Mouse (Mus musculus): ENCODE data around the gene Zcchc13.

The Zcchc13 gene

DNA sequence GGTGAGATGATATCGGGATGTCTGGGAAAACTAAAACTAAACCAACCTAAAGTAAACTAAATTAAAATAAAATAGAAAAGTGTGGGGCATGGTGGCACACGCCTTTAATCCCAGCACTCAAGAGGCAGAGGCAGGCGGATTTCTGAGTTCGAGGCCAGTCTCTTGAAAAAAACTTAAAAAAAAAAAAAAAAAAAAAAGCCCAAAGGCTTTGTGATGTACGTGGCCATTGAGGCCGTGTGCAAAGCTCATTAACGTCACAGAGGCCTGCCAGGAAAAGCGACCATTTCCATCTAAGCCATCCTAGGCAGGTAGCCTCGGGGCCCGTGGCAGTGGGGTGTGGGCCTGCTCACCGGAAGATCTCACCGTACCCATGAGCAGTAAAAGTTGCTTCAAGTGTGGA lies at the start of gene Zcchc13:
TSS of gene Zcchc13 (plus strand) at position 284 of the 400 bp plus-strand sequence.
- no peak for DNase-seq

DNA sequence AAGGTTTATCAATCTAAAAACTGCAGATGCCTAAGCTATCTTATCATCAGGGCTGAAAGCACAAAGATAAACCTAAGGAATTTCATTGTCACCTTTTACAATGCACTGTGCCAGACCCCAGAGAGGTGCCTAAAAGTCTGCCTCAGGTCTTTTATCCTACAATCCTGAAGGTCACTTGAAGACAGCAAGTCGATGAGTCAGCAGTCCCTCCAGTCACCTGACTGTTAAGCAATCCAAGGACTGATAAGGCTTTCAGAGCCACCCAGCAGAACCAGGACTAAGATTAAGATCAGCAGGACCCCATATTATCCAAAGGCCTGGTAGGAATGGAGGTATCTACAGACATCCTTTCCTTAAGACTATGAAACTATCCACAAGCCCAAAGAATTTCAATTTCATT lies 46.1 kb upstream of the Zcchc13 start:
- DNase-seq, result no peak

DNA sequence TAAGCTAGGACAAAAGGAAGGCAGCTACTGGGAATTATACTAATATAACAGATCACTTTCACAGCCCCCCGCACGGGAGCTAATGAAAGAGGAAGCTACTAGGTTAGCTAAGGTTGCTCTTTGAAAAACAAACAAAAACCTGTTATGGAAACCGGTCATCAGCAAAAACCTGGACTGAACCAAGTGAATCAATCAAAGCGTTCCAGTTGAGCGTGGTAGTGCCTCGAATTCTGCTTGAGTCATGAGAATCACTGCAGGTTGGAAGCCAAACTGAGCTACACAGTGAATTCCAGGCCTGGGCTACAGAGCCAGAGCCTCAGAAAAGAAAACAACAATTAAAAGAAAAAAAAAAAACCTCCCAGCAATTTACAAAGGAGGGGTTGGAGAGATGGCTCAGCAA lies 38.3 kb upstream of the Zcchc13 start:
- DNase-seq, result peak; percentile 11 to 54

GRCm38 (mm10) chrX:103602553-103602952 lies 27.8 kb upstream of the Zcchc13 start:
- DNase-seq, result no peak

DNA sequence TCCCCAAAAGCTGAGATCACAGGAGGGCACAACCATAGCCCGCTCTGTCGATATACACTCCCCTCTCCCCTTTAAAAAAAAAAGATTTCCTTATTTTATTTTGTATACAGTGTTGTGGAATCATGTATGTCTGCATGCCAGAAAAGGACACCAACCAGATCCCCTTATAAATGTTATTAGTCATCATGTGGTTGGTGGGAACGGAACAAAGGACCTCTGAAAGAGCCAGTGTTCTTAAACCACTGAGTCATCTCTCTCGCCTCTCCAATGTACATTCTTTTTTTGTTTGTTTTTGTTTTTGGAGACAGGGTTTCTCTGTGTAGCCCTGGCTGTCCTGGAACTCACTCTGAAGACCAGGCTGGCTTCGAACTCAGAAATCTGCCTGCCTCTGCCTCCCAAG lies 26.2 kb upstream of the Zcchc13 start:
- DNase-seq, result no peak

DNA sequence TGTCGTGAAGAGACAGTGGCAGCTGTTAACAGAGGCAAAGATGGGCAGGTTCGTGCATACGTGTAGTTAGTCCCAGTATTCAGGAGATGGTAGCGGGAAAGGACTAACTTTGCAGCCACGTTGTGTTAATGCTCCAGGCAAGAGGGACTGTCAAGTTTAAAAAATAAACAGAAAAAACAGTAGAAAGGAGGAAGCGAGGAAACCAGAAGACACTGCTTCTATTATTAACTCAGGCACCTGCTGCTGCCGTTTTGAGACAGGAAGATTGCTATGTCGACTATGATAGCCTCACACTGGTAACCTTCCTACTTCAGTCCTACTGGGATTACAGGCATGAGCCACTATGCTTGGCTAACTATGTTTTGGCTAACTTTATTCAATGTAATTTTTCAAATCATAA lies 24.9 kb upstream of the Zcchc13 start:
- no peak for DNase-seq

- no peak for DNase-seq
Observed at GRCm38 (mm10) chrX:103610401-103610800, 20.0 kb upstream of the Zcchc13 start.

DNA sequence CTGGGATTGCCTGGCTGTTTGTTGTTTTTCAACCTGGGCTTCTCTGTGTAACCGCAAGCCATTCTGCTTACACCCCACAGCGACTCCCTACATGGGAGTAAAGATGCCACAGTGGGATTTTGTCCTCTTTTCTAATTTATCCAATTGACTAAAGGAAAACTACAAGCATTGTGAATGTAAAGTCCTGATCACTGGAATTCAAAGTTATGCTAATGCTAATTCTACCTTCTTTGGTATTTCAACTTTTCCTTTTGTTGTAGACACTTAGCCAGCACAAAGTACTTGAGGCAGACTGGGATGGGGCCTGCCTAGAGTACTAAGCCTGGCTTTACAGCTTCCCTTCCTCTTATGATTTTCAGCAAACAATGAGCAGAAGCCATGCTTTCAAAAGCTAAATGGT lies 18.9 kb upstream of the Zcchc13 start:
- DNase-seq, result no peak

GRCm38 (mm10) chrX:103614700-103615233 lies 15.6 kb upstream of the Zcchc13 start:
- DNase-seq, result no peak

DNA sequence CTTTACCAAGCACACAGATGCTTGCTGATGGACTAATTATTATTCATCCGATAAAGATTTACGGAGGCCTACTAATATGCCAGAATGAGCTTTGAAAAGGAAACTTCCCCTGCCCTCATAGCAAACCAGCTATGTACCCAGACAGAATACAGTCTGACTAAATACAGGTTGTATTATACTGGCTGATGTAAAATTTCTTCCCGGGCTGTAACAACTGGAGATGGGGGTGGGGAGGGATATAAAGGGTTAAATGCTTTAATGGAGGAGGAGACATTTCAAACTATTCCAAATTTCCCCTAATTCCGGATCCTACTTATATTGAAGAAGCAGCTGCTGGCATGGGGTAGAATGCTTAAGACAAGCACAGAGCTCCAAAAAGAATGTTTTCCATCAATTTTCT lies 14.9 kb upstream of the Zcchc13 start:
- DNase-seq, result no peak

DNA sequence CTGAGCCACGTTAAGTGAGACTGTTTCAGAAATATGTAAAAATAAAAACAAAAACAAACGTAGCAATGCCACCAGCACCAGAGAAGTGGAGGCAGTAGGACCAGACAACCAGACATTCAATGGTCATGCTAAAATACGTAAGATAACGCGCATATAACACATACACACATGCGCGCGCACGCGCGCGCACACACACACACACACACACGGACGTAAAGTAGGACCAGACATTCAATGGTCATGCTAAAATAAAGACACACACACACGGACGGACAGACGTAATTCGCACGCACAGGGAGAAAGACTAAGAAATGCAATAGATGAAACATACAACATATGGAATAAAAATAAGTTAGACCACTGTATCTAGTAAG lies 14.2 kb upstream of the Zcchc13 start:
- peak in 1 of 2 experiments; percentile 37 for DNase-seq

- peak; percentile 81 to 93 for DNase-seq
Observed at GRCm38 (mm10) chrX:103616536-103617404, 13.6 kb upstream of the Zcchc13 start.

DNA sequence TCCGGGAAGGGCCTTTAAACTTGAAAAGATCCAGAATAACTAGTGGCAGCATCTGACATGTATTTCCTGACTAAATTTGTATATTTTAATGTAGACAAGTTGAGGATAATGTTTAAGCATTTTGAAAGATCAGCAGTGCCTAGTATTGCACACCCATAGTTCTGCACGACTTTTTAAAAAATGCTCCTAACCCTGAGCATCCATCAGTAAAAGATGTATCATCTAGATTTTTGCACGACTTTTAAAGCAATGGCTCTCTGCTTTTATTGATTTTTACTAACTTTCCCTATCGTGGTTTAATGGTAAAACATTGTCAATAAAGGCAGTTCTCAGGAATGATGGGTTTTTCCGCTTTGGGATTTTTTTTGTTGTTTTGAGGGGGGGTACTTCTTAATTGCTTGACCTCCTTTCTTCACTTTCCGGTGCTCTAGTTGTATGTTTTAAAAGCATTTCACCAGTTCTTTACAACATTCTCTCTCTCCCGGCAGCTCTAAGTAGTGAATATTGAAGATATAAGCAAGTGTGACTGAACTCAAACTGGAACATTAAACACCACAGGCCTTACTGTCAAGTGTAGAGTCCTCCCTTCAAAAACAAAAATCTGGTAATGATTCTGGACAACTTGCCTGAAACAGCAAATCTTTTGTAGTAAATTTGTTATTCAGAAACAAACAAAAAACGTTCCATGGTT lies 12.8 kb upstream of the Zcchc13 start:
- DNase-seq, result no peak

- DNase-seq, result no peak
Observed at GRCm38 (mm10) chrX:103621799-103622198, 8.6 kb upstream of the Zcchc13 start.

- DNase-seq, result peak; percentile 95 to 99
Observed at GRCm38 (mm10) chrX:103622260-103622934, 8.0 kb upstream of the Zcchc13 start.

DNA sequence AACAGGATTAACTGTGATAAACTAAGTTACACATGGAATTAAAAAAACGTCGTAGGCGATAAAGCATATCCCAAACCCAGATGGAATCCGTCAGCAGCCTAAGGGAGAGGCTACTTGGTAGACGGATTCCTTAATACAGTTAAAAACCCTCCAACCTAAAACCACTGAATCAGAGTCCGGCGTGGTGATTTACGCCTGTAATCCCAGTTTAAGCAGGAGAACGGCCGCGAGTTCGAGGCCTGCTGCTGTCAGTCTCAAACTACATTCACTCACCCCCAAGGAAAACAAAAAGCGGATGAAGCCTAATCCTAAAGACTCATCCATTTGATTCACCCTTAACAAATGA lies 7.5 kb upstream of the Zcchc13 start:
- DNase-seq, result no peak

DNA sequence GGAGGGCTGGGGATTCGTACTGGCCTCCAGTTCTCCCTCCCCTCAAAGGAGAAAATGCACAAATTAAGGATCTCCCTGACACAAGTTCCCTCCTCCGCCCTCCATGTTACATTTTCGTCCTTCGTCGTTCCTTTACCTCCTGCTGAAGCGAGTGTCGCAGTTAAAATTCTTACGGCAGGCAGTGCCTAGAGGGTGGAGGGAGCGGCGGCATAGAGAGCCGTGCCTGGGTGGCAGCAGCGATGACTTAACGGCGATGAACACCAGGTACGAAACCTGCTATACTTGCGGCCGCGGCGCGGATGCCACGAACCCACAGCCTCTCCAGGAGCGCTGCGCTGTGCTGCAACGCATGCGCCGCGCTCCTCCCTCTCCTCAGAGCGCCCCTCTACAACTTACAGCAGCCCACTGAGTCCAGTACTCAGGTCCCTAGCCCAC lies 7.0 kb upstream of the Zcchc13 start:
- no peak for DNase-seq

GRCm38 (mm10) chrX:103624426-103625168 lies 5.8 kb upstream of the Zcchc13 start:
- DNase-seq, result no peak

DNA sequence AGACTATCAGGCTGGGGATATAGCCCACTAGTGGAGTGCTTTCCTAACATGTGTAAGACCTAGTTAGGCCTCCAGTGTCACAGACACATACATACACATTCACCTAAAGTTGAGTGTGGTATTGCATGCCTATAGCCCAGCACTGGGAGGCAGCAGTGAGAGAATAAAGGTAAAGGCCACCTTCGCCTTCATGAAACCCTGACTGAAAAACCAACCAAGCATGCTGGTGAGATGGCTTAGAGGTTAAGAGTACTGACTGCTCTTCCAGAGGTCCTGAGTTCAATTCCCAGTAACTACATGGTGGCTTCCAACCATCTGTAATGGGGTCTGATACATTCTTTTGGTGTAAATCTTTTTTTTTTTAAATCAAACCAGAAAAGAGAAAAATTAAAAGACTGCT lies 1.5 kb upstream of the Zcchc13 start:
- DNase-seq, result no peak

DNA sequence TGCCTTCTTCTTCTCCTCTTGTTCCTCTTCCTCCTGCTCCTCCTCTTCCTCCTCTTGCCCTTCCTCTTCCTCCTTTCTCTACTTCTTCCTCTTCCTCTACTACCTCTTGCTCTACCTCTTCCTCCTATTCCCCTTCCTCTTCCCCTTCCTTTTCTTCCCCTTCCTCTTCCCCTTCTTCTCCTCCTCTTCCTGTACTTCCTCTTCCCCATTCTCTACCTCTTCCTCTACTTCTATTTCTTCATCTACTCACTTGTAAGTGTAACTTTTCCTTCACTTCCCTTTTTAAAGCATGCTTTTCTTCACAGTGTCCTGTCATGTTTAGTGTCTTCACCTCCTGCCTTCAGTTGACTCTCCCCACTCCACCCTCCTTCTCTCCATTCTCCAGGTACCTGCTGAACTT lies 3.5 kb downstream of the Zcchc13 start:
- no peak for DNase-seq

DNA sequence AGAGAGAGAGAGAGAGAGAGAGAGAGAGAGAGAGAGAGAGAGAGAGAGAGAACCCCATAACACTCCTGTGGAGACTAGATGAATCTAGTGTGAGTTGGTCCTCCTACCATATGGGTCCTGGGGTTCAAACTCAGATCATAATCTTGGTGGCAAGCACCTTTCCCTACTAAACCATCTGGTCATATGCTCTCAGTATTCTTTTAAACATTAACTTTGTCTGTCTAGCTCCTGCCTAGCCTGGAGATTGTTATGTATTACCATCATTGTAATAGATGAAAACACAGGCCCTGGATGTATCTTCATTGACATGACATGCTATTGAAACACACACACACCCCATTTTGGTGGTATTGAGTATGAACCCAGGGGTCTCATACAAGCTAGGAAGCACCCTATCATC lies 5.6 kb downstream of the Zcchc13 start:
- no peak for DNase-seq

DNA sequence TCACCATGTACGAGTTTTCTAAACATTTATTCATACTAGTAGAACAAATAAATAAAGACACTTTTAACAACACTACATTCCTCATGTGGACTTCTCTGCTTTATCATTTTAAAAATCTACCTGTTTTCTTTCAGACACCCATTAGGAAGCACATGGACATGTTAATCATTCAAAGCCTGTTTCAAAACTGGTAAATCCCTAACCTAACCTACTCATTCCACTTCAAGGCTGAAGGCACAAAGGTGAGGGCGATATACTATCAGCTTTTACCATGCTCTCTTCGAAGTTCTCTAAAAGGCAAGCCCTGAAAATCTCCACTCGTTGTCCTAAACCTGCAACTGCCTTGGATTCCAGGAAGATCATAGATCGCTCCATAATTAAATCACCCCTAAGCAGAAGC lies 8.2 kb downstream of the Zcchc13 start:
- peak in 1 of 2 experiments; percentile 51 for DNase-seq

- DNase-seq, result peak in 1 of 2 experiments; percentile 55
Observed at GRCm38 (mm10) chrX:103644301-103644700, 13.9 kb downstream of the Zcchc13 start.

All from kidney, adult 8-10 months (tissue).